Mouse (Mus musculus): ENCODE data around the gene Plcb4. TPM values are rescaled to one million over a fixed set of nuclear protein-coding genes. Genes with fewer than 3 reads are reported as not detected.
"Not testable (repeated sequence)": the region's sequence is repeated elsewhere in the genome, so short reads cannot be mapped to it uniquely, and the experiment has no call there.

The Plcb4 gene
- polyA plus RNA-seq, 1 experiment: 3.7 TPM

- 93% methylated on average over 7 of the region's 7 CpGs for WGBS
- Histone ChIP-seq H3K27ac (ENCODE audit: control insufficient read depth, insufficient read depth, low read length) (no peak overlapping the region), H3K4me3 (ENCODE audit: control insufficient read depth, insufficient read depth, low read length) (no peak overlapping the region), H3K27me3 (ENCODE audit: control insufficient read depth, insufficient read depth, low read length) (no peaks in the 10 kb centered on the region), H3K36me3 (ENCODE audit: control insufficient read depth, insufficient read depth, low read length) (no peaks in the 10 kb centered on the region), H3K4me1 (replicated peaks; ENCODE audit: control insufficient read depth, insufficient read depth, low read length) (no peaks in the 10 kb centered on the region)
- DNase-seq: no peak
- no peak for TF ChIP-seq POLR2A (IDR thresholded peaks at IDR 0.05; ENCODE audit: control insufficient read depth, extremely low read depth, insufficient read depth, low read length, poor library complexity)
- no peak for TF ChIP-seq CTCF (IDR thresholded peaks at IDR 0.05; ENCODE audit: borderline replicate concordance, control insufficient read depth, extremely low read depth, insufficient read depth, low read length, poor library complexity)
These were observed 42.0 kb downstream of the Plcb4 start for GRCm38 (mm10) chr2:135700686-135701413.

GRCm38 (mm10) chr2:135704673-135705072 is 45.9 kb downstream of the Plcb4 start:
- Histone ChIP-seq H3K4me3 (ENCODE audit: control insufficient read depth, insufficient read depth, low read length) (no peak overlapping the region), H3K4me1 (replicated peaks; ENCODE audit: control insufficient read depth, insufficient read depth, low read length) (no peaks in the 10 kb centered on the region), H3K27ac (ENCODE audit: control insufficient read depth, insufficient read depth, low read length) (no peak overlapping the region), H3K27me3 (ENCODE audit: control insufficient read depth, insufficient read depth, low read length) (no peaks in the 10 kb centered on the region), H3K36me3 (ENCODE audit: control insufficient read depth, insufficient read depth, low read length) (no peaks in the 10 kb centered on the region)
- TF ChIP-seq POLR2A (IDR thresholded peaks at IDR 0.05; ENCODE audit: control insufficient read depth, extremely low read depth, insufficient read depth, low read length, poor library complexity) (no peak), CTCF (IDR thresholded peaks at IDR 0.05; ENCODE audit: borderline replicate concordance, control insufficient read depth, extremely low read depth, insufficient read depth, low read length, poor library complexity) (no peak)
- DNase-seq: no peak
- WGBS: 95% methylated on average over 5 of the region's 5 CpGs

- TF ChIP-seq CTCF (IDR thresholded peaks at IDR 0.05; ENCODE audit: borderline replicate concordance, control insufficient read depth, extremely low read depth, insufficient read depth, low read length, poor library complexity) (no peak), POLR2A (IDR thresholded peaks at IDR 0.05; ENCODE audit: control insufficient read depth, extremely low read depth, insufficient read depth, low read length, poor library complexity) (no peak)
- no peak for DNase-seq
- H3K27me3 ChIP-seq (ENCODE audit: control insufficient read depth, insufficient read depth, low read length): no peaks in the 10 kb centered on the region
- no peak overlapping the region for H3K27ac ChIP-seq (ENCODE audit: control insufficient read depth, insufficient read depth, low read length)
- no peak overlapping the region for H3K4me3 ChIP-seq (ENCODE audit: control insufficient read depth, insufficient read depth, low read length)
- H3K36me3 ChIP-seq (ENCODE audit: control insufficient read depth, insufficient read depth, low read length): no peaks in the 10 kb centered on the region
- no peaks in the 10 kb centered on the region for H3K4me1 ChIP-seq (replicated peaks; ENCODE audit: control insufficient read depth, insufficient read depth, low read length)
- WGBS: 90% methylated on average over 2 of the region's 2 CpGs
These were observed 48.5 kb downstream of the Plcb4 start for GRCm38 (mm10) chr2:135707305-135707704.

- Histone ChIP-seq H3K27ac (ENCODE audit: control insufficient read depth, insufficient read depth, low read length) (no peak overlapping the region), H3K36me3 (ENCODE audit: control insufficient read depth, insufficient read depth, low read length) (no peaks in the 10 kb centered on the region), H3K4me3 (ENCODE audit: control insufficient read depth, insufficient read depth, low read length) (no peak overlapping the region), H3K4me1 (replicated peaks; ENCODE audit: control insufficient read depth, insufficient read depth, low read length) (no peaks in the 10 kb centered on the region), H3K27me3 (ENCODE audit: control insufficient read depth, insufficient read depth, low read length) (no peaks in the 10 kb centered on the region)
- no peak for DNase-seq
- TF ChIP-seq POLR2A (IDR thresholded peaks at IDR 0.05; ENCODE audit: control insufficient read depth, extremely low read depth, insufficient read depth, low read length, poor library complexity) (no peak), CTCF (IDR thresholded peaks at IDR 0.05; ENCODE audit: borderline replicate concordance, control insufficient read depth, extremely low read depth, insufficient read depth, low read length, poor library complexity) (no peak)
- 93% methylated on average over 3 of the region's 3 CpGs for WGBS
These were observed 49.6 kb downstream of the Plcb4 start for GRCm38 (mm10) chr2:135708386-135708785.

- H3K27ac ChIP-seq (ENCODE audit: control insufficient read depth, insufficient read depth, low read length): no peak overlapping the region
These were observed 50.0 kb downstream of the Plcb4 start for GRCm38 (mm10) chr2:135708796-135709195.

GRCm38 (mm10) chr2:135709736-135710135 is 50.9 kb downstream of the Plcb4 start:
- H3K4me1 ChIP-seq (replicated peaks; ENCODE audit: control insufficient read depth, insufficient read depth, low read length); H3K36me3 ChIP-seq (ENCODE audit: control insufficient read depth, insufficient read depth, low read length); H3K4me3 ChIP-seq (ENCODE audit: control insufficient read depth, insufficient read depth, low read length); H3K27me3 ChIP-seq (ENCODE audit: control insufficient read depth, insufficient read depth, low read length); H3K27ac ChIP-seq (ENCODE audit: control insufficient read depth, insufficient read depth, low read length); DNase-seq: not testable (repeated sequence)

More at GRCm38 (mm10) chr2:135708796-135709195, 50.0 kb downstream of the Plcb4 start:
- 95% methylated on average over 9 of the region's 9 CpGs for WGBS
- DNase-seq: no peak
- no peaks in the 10 kb centered on the region for H3K27me3 ChIP-seq (ENCODE audit: control insufficient read depth, insufficient read depth, low read length)
- no peaks in the 10 kb centered on the region for H3K36me3 ChIP-seq (ENCODE audit: control insufficient read depth, insufficient read depth, low read length)
- no peaks in the 10 kb centered on the region for H3K4me1 ChIP-seq (replicated peaks; ENCODE audit: control insufficient read depth, insufficient read depth, low read length)
- no peak for TF ChIP-seq CTCF (IDR thresholded peaks at IDR 0.05; ENCODE audit: borderline replicate concordance, control insufficient read depth, extremely low read depth, insufficient read depth, low read length, poor library complexity)
- no peak for TF ChIP-seq POLR2A (IDR thresholded peaks at IDR 0.05; ENCODE audit: control insufficient read depth, extremely low read depth, insufficient read depth, low read length, poor library complexity)
- no peak overlapping the region for H3K4me3 ChIP-seq (ENCODE audit: control insufficient read depth, insufficient read depth, low read length)

All from thymus, adult 2 months (tissue).